Mouse (Mus musculus) kidney, postnatal 36 days (tissue): ENCODE measurements at regions not wholly inside any gene's neighbourhood (a gene's known extent, or its start where the extent isn't known, plus 50 kb on each side); places are given as distances from the start of the nearest gene placed in this dataset.

Experiments
- DNase-seq, 2 experiments: peaks; one replicate each; pipeline ENCODE4 v3.0.0; 2021 to 2022; ENCODE audit warnings: mixed read lengths in 2 of 2

DNA sequence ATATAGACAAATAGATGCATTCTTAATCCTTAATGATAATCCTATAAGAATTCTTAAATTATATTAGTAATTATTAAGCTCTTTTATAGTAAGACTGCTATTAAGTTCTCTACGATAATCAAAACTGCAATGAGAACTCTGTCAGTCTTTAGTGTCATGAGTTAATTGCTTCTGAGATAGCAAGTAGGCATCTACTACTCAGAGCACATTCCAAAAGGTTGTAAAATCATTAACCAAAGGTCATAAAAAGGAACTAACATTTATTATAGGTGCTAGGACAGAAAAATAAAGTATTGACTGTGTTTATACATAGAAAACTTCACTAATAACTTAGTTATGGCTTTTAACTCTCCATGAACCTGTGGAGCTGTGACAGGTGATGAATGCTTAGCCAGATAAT, 84.1 kb upstream of the Gm6657 start:
- no peak for DNase-seq

DNA sequence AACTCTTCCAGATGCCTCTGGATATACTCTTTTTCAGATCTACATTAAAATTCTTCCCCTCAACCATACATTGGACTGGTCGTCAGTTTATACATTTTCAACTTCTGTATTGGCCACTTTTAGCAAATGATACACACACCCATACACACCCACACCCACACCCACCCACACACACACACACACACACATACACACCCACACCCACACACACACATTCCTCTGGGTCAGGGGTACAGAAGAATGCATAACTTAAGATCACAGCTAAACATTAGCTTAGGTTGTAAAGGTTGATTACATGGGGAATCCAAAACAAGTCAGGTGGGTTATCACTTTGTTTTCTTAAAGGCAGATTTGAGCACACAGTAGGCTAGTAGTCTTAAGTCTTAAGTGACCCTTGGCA, 75.9 kb upstream of the Gm6657 start:
- DNase-seq: no peak

DNA sequence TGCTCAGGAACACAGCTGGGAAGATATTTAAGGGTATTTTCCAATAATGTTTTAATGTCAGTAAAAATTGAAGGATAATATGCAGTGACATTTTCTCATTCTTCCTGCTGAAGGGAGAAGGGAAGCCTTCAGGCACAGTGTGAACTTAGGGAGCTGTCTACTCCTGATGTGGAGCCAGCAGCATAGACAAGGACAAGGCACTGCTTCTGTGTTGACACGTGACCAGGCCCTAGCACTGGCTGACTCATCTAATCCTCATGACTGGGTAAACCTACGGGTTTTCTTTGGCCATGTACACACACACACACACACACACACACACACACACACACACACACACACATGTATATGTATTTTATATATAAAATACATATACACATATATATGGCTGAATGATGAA, 74.8 kb upstream of the Gm6657 start:
- no peak for DNase-seq

DNA sequence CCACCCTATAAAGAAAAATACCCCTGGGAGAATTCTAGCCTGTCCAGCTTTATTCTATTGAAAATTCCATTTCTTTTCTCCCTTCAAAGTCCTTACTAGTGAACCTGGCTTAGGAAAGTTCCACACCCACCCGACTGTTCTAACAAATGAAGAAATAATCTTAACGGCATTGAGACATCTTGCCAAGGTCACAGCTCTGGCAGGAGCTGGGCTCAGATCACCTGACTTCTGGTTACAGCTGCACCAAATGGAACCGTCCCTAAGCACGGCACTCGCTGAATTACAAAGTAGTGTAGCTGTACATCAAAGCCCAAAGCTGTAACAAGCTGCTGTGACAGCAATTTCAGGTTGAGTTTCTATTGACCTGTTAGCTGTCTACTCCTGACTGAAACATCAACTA, 74.2 kb upstream of the Gm6657 start:
- DNase-seq: peak; percentile 34 to 51

DNA sequence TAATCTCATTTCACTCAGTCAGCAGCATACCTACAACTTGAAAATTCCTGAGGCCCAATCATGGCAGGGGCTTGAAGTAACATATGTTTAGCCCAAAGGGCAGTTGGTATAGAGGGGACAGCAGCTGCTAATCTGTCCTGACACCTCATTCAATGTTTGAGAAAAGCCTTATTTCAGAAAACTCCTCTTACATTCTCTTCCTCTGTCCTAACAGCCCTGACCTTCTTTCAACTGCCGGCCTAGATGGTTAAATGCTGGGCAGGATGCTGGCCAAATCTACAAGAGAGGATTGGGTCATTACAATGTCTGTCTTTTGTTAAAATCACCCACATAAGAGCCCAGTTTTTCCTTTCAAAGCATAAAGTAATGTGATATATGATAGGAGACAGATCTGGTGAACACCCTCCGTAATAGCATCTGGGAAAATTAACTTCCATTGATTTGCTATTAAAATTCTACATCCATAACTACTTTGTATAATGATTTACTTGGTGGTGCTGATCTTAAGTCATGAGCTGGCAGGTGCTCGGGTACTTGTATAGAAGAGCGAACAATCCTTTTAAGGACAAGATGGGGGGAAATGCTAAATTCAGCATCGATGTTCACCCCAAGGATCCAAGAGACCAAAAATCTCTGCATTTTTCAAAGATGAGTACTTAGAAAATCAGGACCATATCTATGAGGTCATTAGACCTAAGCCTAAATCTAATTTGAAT, 64.8 kb upstream of the Gm6657 start:
- DNase-seq: peak in 1 of 2 experiments; percentile 11

DNA sequence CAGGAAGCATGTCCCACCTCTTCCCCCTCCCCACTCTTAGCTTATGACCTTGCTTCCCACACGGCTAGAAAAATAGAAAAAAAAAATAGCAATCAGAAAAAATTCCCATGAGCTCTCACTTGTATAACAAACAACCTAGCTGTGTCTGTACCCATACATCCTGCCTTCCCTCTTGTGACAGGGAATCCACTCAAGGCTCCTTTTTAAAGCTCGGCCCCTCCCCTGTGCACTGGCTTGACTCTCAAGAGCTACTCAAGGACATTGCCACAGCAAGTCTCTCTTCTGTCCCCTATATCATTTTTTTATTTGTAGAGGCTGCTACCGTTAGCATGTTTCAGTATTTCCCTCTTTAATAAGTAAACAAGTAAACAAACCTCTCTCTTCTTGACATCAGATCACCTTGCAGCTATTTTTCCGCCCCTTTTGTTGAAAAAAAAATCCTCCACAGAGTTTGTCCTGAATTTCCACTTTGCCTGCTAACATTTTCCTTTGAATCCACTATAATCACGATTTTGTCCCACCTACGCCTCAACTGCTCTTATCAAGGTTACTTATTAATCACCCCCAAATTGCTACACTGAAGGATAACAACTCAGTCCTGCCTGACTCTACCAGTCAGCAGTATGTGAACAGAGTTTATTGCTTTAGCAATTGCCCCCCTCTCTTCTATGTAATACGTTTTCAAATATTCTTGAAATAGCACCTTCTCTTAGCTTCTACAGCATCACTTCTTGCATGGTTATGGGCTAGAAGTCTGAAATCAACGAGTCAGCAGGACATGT, 61.8 kb upstream of the Gm6657 start:
- DNase-seq: peak in 1 of 2 experiments; percentile 10

DNA sequence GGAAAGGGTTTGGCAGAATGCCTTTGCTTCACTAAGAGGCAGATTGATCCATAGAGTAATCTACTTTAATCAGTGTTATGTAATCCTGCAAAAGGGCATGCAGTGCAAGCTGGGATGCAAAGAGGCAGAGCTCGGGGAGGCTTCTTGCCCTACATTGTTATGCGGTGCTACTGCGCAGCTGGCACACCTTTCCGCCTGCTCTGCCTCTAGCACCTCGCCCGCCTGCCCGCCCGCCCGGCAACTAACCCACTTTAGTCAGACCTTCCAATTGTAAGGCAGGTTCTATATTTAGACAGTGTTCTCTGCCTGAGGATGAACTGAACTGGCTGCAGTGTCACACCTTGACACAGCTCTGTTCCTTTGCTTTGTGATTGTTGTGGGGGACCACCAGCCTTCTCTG, 60.7 kb upstream of the Gm6657 start:
- peak in 1 of 2 experiments; percentile 24 for DNase-seq

DNA sequence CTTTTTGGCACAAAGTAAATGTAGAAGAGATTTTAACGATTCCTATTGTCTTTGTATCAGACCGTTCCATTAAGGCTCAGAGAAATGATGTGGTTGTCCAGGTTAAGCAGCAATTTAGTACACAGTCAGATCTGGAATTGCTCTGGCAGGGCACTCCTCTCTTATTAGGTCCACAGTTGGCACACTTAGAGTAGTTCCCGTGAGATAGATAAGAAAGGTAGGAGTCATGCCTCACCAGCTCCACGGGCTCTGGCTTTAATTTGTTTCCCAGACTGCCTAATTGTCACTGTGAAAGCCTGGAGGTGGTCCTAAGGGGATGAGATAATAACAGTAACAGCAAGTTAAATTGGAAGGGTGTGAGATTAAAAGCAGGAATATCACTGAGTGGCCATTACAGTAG, 60.1 kb upstream of the Gm6657 start:
- no peak for DNase-seq

DNA sequence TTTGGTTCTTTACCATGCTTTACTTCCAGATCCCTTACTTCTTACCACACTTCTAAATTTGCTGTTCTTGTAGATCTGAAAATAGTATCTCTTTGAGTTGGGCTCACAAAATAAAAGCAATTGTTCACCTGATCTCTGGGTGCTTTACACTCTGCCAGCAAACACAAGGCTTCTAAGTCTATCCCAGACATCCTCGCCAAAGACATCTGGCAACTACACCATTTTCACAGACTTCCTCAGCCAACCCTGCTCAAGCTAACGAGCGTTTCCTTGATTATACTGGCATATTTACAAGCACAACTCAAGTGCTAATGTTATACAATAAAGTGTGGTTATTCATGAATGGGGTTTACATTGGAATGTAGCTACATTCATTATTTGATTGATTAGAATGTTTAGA, 56.8 kb upstream of the Gm6657 start:
- no peak for DNase-seq

DNA sequence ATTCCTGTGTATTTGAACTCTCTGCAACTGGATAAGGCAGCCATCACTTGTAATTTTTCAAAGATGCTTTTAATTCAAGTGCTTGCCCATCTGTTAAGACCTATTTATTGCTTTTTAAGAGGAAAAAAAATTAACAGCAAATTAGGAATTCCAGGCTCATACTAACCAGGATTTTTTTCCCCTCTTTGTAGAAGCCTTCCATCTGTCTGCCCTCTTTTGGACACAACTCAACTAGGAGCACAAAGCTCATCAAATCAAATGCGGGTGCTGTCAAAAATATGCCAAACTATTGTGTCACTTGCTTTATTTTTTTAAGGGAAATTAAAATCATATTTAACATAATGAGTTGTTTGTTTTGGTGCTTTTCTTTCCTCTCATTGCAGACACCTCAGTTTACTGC, 55.6 kb upstream of the Gm6657 start:
- DNase-seq: no peak
